Mouse (Mus musculus): Measurements from ENCODE around the gene Tma7. TPM values are rescaled to one million over a fixed set of nuclear protein-coding genes. Genes with fewer than 3 reads are reported as not detected.

Gene Tma7
- polyA plus RNA-seq, 1 experiment = 80.7 TPM

- Histone ChIP-seq H3K27me3 (replicated peaks; ENCODE audit: control insufficient read depth, insufficient read depth, low read length) (no peaks in the 10 kb centered on the region), H3K36me3 (ENCODE audit: control insufficient read depth, insufficient read depth, low read length) (no peaks in the 10 kb centered on the region), H3K4me3 (ENCODE audit: insufficient read depth, low read depth, low read length) (no peak overlapping the region), H3K27ac (ENCODE audit: insufficient read depth, low read depth, low read length) (no peak overlapping the region), H3K4me1 (ENCODE audit: control insufficient read depth, insufficient read depth, low read length) (no peaks in the 10 kb centered on the region)
- DNase-seq = no peak
- 39% methylated on average over 6 of the region's 6 CpGs for WGBS
- TF ChIP-seq POLR2A (IDR thresholded peaks at IDR 0.05; ENCODE audit: low read depth, low read length) = no peak
- TF ChIP-seq CTCF (conservative IDR thresholded peaks at IDR 0.05; ENCODE audit: insufficient read depth, insufficient read length, low read depth, low read length) = no peak
These were observed 40.9 kb upstream of the Tma7 start for GRCm38 (mm10) chr9:109123266-109123665.

DNA sequence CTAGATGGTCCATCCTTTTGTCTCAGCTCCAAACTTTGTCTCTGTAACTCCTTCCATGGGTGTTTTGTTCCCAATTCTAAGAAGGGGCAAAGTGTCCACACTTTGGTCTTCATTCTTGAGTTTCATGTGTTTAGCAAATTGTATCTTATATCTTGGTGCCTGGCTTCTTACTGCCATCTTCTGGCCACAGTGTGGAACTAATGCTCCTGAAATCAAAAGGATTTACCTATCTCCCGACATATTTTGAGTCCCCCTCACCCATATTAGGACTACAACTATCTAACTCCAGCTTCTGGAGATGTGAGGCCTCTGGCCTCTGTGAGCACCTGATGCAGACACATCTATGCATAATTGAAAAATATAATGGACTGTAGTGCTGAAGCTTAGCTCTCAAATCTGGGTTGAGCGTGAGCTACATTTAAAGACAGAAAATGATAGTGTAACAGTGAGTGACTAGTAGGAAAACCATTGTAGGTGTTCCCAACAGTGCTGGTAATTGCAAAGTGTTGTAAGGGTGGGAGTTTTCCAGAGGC, 40.2 kb upstream of the Tma7 start:
- no peaks in the 10 kb centered on the region for H3K27me3 ChIP-seq (replicated peaks; ENCODE audit: control insufficient read depth, insufficient read depth, low read length)
- no peaks in the 10 kb centered on the region for H3K4me1 ChIP-seq (ENCODE audit: control insufficient read depth, insufficient read depth, low read length)
- H3K4me3 ChIP-seq (ENCODE audit: insufficient read depth, low read depth, low read length) = no peak overlapping the region
- WGBS = 45% methylated on average over 2 of the region's 2 CpGs
- peak; percentile 54 for DNase-seq
- TF ChIP-seq CTCF (conservative IDR thresholded peaks at IDR 0.05; ENCODE audit: insufficient read depth, insufficient read length, low read depth, low read length) = no peak
- no peak for TF ChIP-seq POLR2A (IDR thresholded peaks at IDR 0.05; ENCODE audit: low read depth, low read length)
- H3K36me3 ChIP-seq (ENCODE audit: control insufficient read depth, insufficient read depth, low read length) = no peaks in the 10 kb centered on the region
- no peak overlapping the region for H3K27ac ChIP-seq (ENCODE audit: insufficient read depth, low read depth, low read length)

GRCm38 (mm10) chr9:109120956-109121355, 38.6 kb upstream of the Tma7 start:
- no peaks in the 10 kb centered on the region for H3K4me1 ChIP-seq (ENCODE audit: control insufficient read depth, insufficient read depth, low read length)
- H3K4me3 ChIP-seq (ENCODE audit: insufficient read depth, low read depth, low read length) = no peak overlapping the region
- H3K27ac ChIP-seq (ENCODE audit: insufficient read depth, low read depth, low read length) = no peak overlapping the region
- no peaks in the 10 kb centered on the region for H3K36me3 ChIP-seq (ENCODE audit: control insufficient read depth, insufficient read depth, low read length)
- DNase-seq = no peak
- 89% methylated on average over 6 of the region's 6 CpGs for WGBS
- no peak for TF ChIP-seq POLR2A (IDR thresholded peaks at IDR 0.05; ENCODE audit: low read depth, low read length)
- TF ChIP-seq CTCF (conservative IDR thresholded peaks at IDR 0.05; ENCODE audit: insufficient read depth, insufficient read length, low read depth, low read length) = no peak
- H3K27me3 ChIP-seq (replicated peaks; ENCODE audit: control insufficient read depth, insufficient read depth, low read length) = no peaks in the 10 kb centered on the region

- Histone ChIP-seq H3K27ac (ENCODE audit: insufficient read depth, low read depth, low read length) (no peak overlapping the region), H3K4me3 (ENCODE audit: insufficient read depth, low read depth, low read length) (no peak overlapping the region), H3K27me3 (replicated peaks; ENCODE audit: control insufficient read depth, insufficient read depth, low read length) (no peaks in the 10 kb centered on the region), H3K36me3 (ENCODE audit: control insufficient read depth, insufficient read depth, low read length) (no peaks in the 10 kb centered on the region), H3K4me1 (ENCODE audit: control insufficient read depth, insufficient read depth, low read length) (no peaks in the 10 kb centered on the region)
- TF ChIP-seq CTCF (conservative IDR thresholded peaks at IDR 0.05; ENCODE audit: insufficient read depth, insufficient read length, low read depth, low read length) (0 out of 2 replicates have a peak, but pooled peaks have one; percentile 1), POLR2A (IDR thresholded peaks at IDR 0.05; ENCODE audit: low read depth, low read length) (no peak)
- WGBS = 75% methylated on average over 9 of the region's 9 CpGs
- DNase-seq = no peak
These were observed 37.2 kb upstream of the Tma7 start for GRCm38 (mm10) chr9:109119571-109119970.

GRCm38 (mm10) chr9:109118106-109118505, 35.7 kb upstream of the Tma7 start:
- DNase-seq = peak; percentile 59

DNA sequence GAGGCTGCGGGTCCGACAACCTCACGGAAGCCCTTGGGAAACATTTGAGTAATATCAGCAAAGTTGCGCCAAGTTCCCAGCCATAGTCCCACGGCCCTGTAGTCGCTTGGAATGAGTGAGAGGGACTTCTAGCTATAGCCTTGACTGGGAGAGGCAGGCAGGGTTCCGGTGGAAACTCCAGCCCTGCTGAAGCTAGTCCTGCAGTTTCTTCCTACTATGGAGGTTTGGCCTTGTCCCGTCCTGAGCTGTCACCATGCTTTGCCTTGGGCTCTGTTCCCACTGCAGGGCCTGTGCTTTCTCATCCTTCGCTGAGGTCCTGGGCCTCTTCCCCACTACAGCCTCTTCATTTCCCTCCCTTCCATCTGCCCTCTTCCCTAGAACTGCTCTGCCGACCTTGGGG, 33.8 kb upstream of the Tma7 start:
- DNase-seq = no peak
- Histone ChIP-seq H3K4me3 (ENCODE audit: insufficient read depth, low read depth, low read length) (no peak overlapping the region), H3K4me1 (ENCODE audit: control insufficient read depth, insufficient read depth, low read length) (no peaks in the 10 kb centered on the region), H3K27me3 (replicated peaks; ENCODE audit: control insufficient read depth, insufficient read depth, low read length) (no peaks in the 10 kb centered on the region), H3K27ac (ENCODE audit: insufficient read depth, low read depth, low read length) (no peak overlapping the region), H3K36me3 (ENCODE audit: control insufficient read depth, insufficient read depth, low read length) (no peaks in the 10 kb centered on the region)
- 92% methylated on average over 10 of the region's 10 CpGs for WGBS
- no peak for TF ChIP-seq POLR2A (IDR thresholded peaks at IDR 0.05; ENCODE audit: low read depth, low read length)

More at GRCm38 (mm10) chr9:109118106-109118505, 35.7 kb upstream of the Tma7 start:
- no peak overlapping the region for H3K4me3 ChIP-seq (ENCODE audit: insufficient read depth, low read depth, low read length)
- H3K4me1 ChIP-seq (ENCODE audit: control insufficient read depth, insufficient read depth, low read length) = no peaks in the 10 kb centered on the region
- 70% methylated on average over 4 of the region's 4 CpGs for WGBS
- H3K27me3 ChIP-seq (replicated peaks; ENCODE audit: control insufficient read depth, insufficient read depth, low read length) = no peaks in the 10 kb centered on the region
- no peak overlapping the region for H3K27ac ChIP-seq (ENCODE audit: insufficient read depth, low read depth, low read length)
- TF ChIP-seq CTCF (conservative IDR thresholded peaks at IDR 0.05; ENCODE audit: insufficient read depth, insufficient read length, low read depth, low read length) (no peak), POLR2A (IDR thresholded peaks at IDR 0.05; ENCODE audit: low read depth, low read length) (no peak)
- no peaks in the 10 kb centered on the region for H3K36me3 ChIP-seq (ENCODE audit: control insufficient read depth, insufficient read depth, low read length)

GRCm38 (mm10) chr9:109114871-109115270, 32.5 kb upstream of the Tma7 start:
- Histone ChIP-seq H3K36me3 (ENCODE audit: control insufficient read depth, insufficient read depth, low read length) (no peaks in the 10 kb centered on the region), H3K4me1 (ENCODE audit: control insufficient read depth, insufficient read depth, low read length) (no peaks in the 10 kb centered on the region), H3K4me3 (ENCODE audit: insufficient read depth, low read depth, low read length) (no peak overlapping the region), H3K27me3 (replicated peaks; ENCODE audit: control insufficient read depth, insufficient read depth, low read length) (no peaks in the 10 kb centered on the region), H3K27ac (ENCODE audit: insufficient read depth, low read depth, low read length) (no peak overlapping the region)
- no peak for DNase-seq
- 83% methylated on average over 7 of the region's 7 CpGs for WGBS
- TF ChIP-seq CTCF (conservative IDR thresholded peaks at IDR 0.05; ENCODE audit: insufficient read depth, insufficient read length, low read depth, low read length) = no peak
- no peak for TF ChIP-seq POLR2A (IDR thresholded peaks at IDR 0.05; ENCODE audit: low read depth, low read length)
